Mouse (Mus musculus): ENCODE data around the gene Emilin2. TPM values are rescaled to one million over a fixed set of nuclear protein-coding genes. Genes with fewer than 3 reads are reported as not detected.

Emilin2 gene
- polyA plus RNA-seq, 1 experiment from 2014 or later = 2.7 TPM

DNA sequence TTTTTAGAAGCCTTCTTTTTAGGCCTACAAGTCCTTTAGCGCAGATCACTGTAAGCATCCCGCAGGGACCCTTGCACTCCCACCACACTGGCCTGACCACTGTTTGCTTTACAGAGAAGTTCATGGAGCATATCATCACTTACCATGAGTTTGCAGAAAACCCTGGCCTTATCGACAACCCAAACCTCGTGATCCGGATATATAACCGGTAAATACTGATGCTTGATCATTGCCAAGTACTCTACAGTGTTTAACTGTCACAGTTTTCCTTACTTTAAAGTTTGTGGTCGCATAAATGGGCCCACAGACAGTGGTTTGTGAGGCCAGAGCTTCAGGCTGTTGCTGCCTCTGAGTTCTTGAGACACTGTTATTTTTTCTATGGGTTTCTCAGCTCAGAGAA is 73.3 kb downstream of the Emilin2 start:
- Histone ChIP-seq H3K4me1 (replicated peaks) (no peaks in the 10 kb centered on the region), H3K27ac (no peak overlapping the region), H3K4me3 (replicated peaks) (no peak overlapping the region), H3K4me2 (replicated peaks) (no peak overlapping the region), H3K9ac (no peak overlapping the region), H3K9me3 (no peaks in the 10 kb centered on the region), H3K27me3 (replicated peaks) (no peaks in the 10 kb centered on the region), H3K36me3 (peaks cover 16% of the 10 kb centered on the region; the same call in 1 of the 2 replicates)
- no peak; the same call in 1 of the 2 replicates for ATAC-seq
- WGBS = 92% methylated on average over 7 of the region's 7 CpGs

DNA sequence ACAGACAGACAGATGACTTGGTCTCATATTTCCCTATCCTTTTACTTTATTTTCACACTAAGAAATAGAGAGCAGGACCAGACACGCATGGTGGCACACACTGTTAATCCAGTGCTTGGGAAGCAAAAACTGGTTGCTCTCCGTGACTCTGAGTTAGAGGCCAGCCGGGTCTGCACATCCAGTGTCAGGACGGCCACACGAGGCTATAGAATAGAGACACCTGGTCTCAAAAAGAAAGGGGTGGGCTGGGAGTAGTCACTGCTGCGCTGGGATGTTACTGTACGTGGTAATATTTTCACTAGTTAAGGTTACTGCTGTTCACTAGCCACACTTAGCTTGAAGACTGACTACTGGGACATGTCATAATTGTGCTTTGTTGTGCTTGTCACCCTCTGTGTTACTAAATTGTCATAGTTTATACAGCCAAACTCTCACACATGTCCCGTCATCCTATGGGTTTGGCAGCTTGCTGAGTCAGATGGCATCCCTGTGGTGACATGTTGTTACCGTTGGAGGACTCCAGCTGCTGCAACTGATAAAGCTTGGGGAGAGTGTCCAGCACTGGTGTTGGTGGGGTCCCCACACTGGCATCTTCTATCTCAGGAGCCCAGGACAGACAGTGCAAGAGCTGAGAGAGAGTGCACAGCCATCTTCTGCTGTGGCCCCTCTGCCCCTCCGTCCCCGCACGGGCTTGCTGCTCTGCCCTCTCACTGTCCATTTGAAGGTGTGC is 76.4 kb downstream of the Emilin2 start:
- WGBS = 85% methylated on average over 12 of the region's 12 CpGs
- Histone ChIP-seq H3K4me2 (replicated peaks) (no peak overlapping the region), H3K36me3 (0 out of 2 replicates have a peak, but pooled peaks cover 9% of the 10 kb centered on the region), H3K9me3 (no peaks in the 10 kb centered on the region), H3K27me3 (replicated peaks) (no peaks in the 10 kb centered on the region), H3K27ac (no peak overlapping the region), H3K4me1 (replicated peaks) (no peaks in the 10 kb centered on the region), H3K9ac (no peak overlapping the region), H3K4me3 (replicated peaks) (no peak overlapping the region)
- ATAC-seq = peak; percentile 81

DNA sequence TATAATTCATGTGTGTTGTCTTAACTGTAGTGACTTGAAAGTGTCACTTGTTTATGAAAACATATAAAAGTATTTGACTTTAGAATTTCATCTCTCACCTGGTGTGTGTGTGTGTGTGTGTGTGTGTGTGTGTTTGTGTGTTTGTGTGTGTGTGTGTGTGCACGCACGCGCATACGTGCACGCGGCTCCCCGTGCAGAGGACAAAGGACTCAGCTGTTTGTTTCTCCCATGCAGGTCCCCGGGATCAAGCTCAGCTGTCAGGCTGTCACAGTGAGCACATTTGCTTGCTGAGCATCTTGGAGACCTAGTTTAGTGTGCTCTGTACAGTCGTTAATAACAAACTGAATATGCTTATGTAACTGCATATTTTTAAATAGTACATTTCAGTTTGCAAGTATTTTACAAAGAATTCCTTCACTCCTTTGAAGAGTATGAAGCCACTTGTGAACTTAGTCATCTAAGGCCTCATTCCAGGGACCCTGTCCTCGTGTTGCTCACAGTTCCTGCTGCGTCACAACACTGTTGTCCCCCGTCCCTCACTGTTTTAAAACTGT is 77.7 kb downstream of the Emilin2 start:
- no peak overlapping the region for H3K4me2 ChIP-seq (replicated peaks)
- ATAC-seq = no peak
- peaks cover 9% of the 10 kb centered on the region; the same call in 1 of the 2 replicates for H3K36me3 ChIP-seq
- no peaks in the 10 kb centered on the region for H3K27me3 ChIP-seq (replicated peaks)
- H3K4me1 ChIP-seq (replicated peaks) = no peaks in the 10 kb centered on the region
- H3K9ac ChIP-seq = no peak overlapping the region
- WGBS = 91% methylated on average over 12 of the region's 12 CpGs
- no peak overlapping the region for H3K4me3 ChIP-seq (replicated peaks)
- H3K9me3 ChIP-seq = no peaks in the 10 kb centered on the region
- no peak overlapping the region for H3K27ac ChIP-seq

DNA sequence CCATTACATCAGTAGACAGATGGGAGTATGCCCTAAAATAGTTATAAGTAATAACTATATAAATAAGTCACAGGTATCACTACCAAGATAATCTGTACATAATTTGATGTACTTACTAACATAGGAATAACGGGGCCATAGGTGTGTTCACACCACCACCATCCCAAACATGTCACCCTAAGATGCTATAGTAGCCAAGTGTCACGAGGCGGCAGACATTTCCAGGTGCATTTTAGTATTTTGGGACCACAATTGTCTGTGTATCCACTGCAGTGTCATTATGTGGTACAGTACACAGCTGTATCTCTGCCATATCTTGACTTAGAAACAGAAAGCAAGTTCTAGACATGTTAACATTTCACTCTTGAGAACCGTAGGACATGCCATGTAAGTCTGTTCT is 78.6 kb downstream of the Emilin2 start:
- Histone ChIP-seq H3K4me1 (replicated peaks) (no peaks in the 10 kb centered on the region), H3K36me3 (peaks cover 3% of the 10 kb centered on the region; the same call in 1 of the 2 replicates), H3K27me3 (replicated peaks) (no peaks in the 10 kb centered on the region), H3K4me2 (replicated peaks) (no peak overlapping the region), H3K27ac (no peak overlapping the region), H3K4me3 (replicated peaks) (no peak overlapping the region), H3K9ac (no peak overlapping the region), H3K9me3 (no peaks in the 10 kb centered on the region)
- WGBS = 96% methylated on average over 4 of the region's 4 CpGs
- no peak for ATAC-seq

DNA sequence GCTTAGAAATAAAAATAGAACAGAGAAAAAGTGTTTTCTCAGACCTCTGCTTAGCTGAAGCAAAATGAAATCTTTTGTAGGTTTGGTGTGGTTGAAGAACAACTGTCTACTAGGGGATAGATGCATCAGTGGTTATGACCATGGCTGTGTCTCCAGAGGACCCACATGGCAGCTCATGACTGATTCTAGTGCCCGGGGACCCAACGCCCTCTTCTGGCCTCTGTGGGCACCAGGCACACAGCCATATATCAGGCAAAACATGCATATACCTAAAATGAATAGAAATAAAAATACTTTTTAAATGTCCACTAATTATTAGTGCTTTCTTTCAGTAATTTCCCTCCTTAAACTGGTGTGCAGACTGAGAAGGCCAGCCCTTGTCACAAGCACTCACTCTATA is 79.8 kb downstream of the Emilin2 start:
- Histone ChIP-seq H3K27ac (no peak overlapping the region), H3K36me3 (peaks cover 3% of the 10 kb centered on the region; the same call in 1 of the 2 replicates), H3K4me3 (replicated peaks) (no peak overlapping the region), H3K4me2 (replicated peaks) (no peak overlapping the region), H3K27me3 (replicated peaks) (no peaks in the 10 kb centered on the region), H3K9ac (no peak overlapping the region), H3K4me1 (replicated peaks) (no peaks in the 10 kb centered on the region), H3K9me3 (no peaks in the 10 kb centered on the region)
- WGBS = 87% methylated on average over 2 of the region's 2 CpGs
- ATAC-seq = no peak

DNA sequence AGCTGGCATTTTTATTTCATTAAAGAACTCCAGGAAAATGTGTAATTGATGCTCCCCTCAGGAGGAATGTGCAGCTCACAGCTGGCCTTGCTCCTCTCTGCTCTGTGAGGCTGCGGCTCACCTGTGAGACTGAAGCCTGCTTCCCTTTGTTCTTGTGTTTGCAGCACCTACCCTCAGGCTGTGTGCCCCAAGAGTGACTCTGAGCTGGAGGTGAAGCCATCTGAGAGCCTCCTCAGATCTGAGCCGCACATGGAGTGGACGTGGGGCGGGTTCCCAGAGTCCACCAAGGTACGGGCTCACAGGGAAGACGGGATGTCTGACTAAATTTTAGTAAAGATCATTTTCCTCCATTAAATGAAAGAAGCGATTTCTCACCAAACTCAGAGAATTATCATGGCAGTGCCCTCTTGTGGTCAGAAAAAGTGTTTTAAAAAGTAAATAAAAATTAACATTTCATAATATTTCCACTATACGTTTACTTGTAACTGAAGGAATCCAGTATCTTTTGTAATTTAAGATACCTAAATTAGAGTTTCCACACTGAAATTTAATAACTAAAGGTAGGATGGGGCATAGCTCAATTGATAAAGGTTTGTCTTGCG is 81.6 kb downstream of the Emilin2 start:
- Histone ChIP-seq H3K4me1 (replicated peaks) (no peaks in the 10 kb centered on the region), H3K27me3 (replicated peaks) (no peaks in the 10 kb centered on the region), H3K9me3 (no peaks in the 10 kb centered on the region), H3K36me3 (peaks cover 3% of the 10 kb centered on the region; the same call in 1 of the 2 replicates), H3K9ac (no peak overlapping the region), H3K27ac (no peak overlapping the region), H3K4me3 (replicated peaks) (no peak overlapping the region), H3K4me2 (replicated peaks) (no peak overlapping the region)
- WGBS = 71% methylated on average over 9 of the region's 9 CpGs
- no peak for ATAC-seq

GRCm38 (mm10) chr17:71228651-71229050 is 83.1 kb downstream of the Emilin2 start:
- no peak overlapping the region for H3K27ac ChIP-seq
- WGBS = 77% methylated on average over 7 of the region's 7 CpGs
- peaks cover 3% of the 10 kb centered on the region; the same call in 1 of the 2 replicates for H3K36me3 ChIP-seq
- no peak overlapping the region for H3K9ac ChIP-seq
- no peak overlapping the region for H3K4me3 ChIP-seq (replicated peaks)
- no peak for ATAC-seq
- H3K4me2 ChIP-seq (replicated peaks) = no peak overlapping the region
- no peaks in the 10 kb centered on the region for H3K4me1 ChIP-seq (replicated peaks)
- H3K9me3 ChIP-seq = no peaks in the 10 kb centered on the region
- no peaks in the 10 kb centered on the region for H3K27me3 ChIP-seq (replicated peaks)

- WGBS = 80% methylated on average over 9 of the region's 9 CpGs
- no peaks in the 10 kb centered on the region for H3K4me1 ChIP-seq (replicated peaks)
- no peaks in the 10 kb centered on the region; the same call in 1 of the 2 replicates for H3K36me3 ChIP-seq
Observed at GRCm38 (mm10) chr17:71227128-71227895, 84.5 kb downstream of the Emilin2 start.

DNA sequence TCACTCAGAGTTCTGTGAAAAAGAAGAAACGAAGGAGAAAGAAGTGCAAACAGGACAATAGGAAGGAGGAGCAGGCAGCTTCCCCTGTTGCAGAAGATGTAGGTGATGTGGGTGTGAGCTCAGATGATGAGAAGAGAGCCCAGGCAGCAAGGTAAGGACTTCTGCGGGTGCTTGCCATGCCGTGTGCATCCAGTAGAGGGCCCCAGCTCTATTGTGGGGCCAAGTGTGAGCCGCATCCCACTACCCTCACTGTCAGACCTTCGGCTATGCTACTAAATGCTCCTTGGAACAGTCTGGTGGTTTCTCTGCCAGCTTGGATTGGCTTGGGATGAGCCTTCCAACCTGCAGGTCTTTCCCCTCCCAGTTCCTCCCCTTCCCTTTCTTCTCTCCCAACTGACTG is 86.7 kb downstream of the Emilin2 start:
- no peak overlapping the region for H3K4me2 ChIP-seq (replicated peaks)
- no peaks in the 10 kb centered on the region for H3K9me3 ChIP-seq
- H3K9ac ChIP-seq = no peak overlapping the region
- H3K27me3 ChIP-seq (replicated peaks) = no peaks in the 10 kb centered on the region
- H3K4me1 ChIP-seq (replicated peaks) = no peaks in the 10 kb centered on the region
- no peak overlapping the region for H3K27ac ChIP-seq
- no peak overlapping the region for H3K4me3 ChIP-seq (replicated peaks)
- no peaks in the 10 kb centered on the region; the same call in 1 of the 2 replicates for H3K36me3 ChIP-seq
- WGBS = 53% methylated on average over 5 of the region's 5 CpGs
- no peak for ATAC-seq

More at GRCm38 (mm10) chr17:71227128-71227895, 84.5 kb downstream of the Emilin2 start:
- ATAC-seq = no peak
- Histone ChIP-seq H3K9ac (no peak overlapping the region), H3K27ac (no peak overlapping the region), H3K4me2 (replicated peaks) (no peak overlapping the region), H3K27me3 (replicated peaks) (no peaks in the 10 kb centered on the region), H3K4me3 (replicated peaks) (no peak overlapping the region), H3K9me3 (no peaks in the 10 kb centered on the region)

DNA sequence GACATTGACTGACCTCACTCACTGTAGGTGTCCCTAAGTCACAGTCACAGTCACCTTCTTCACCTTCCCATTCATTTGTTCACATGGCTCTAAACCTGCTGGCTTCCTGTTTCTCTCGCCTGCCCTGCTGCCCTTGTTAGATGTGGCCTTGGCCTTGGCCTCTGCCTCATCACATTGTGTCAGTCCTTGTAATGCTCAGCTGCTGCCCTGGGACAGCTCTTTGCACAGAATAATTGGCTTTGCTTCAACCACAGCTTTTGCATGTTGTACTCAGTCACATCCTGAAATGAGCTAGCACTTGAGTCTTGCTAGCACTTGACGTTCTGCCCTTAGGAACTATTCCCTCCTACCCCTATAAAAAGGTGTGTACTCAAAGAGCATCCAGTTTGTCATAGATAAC is 87.3 kb downstream of the Emilin2 start:
- 66% methylated on average over 2 of the region's 2 CpGs for WGBS
- no peak overlapping the region for H3K4me2 ChIP-seq (replicated peaks)
- no peaks in the 10 kb centered on the region for H3K36me3 ChIP-seq
- H3K9me3 ChIP-seq = no peaks in the 10 kb centered on the region
- H3K4me1 ChIP-seq (replicated peaks) = no peaks in the 10 kb centered on the region
- ATAC-seq = no peak
- no peak overlapping the region for H3K4me3 ChIP-seq (replicated peaks)
- no peak overlapping the region for H3K9ac ChIP-seq
- H3K27ac ChIP-seq = no peak overlapping the region
- no peaks in the 10 kb centered on the region for H3K27me3 ChIP-seq (replicated peaks)

DNA sequence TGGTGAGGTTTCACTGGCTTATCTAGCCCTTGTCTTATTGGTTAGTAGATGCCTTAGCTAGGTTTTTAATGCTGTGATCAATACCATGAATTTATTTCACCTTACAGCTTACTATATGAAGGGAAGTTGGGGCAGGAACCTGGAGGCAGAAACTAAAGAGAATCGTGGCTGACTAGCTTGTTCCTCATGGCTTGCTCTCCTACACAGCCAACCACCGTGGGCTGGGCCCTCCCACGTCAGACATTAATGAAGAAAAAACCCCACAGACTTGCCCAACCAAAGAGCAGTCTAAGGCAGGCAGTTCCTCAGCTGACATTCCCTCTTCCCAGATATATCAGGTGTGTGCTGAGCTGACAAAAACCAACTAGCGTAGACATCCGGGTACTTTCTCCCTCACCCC is 88.1 kb downstream of the Emilin2 start:
- Histone ChIP-seq H3K27ac (no peak overlapping the region), H3K27me3 (replicated peaks) (no peaks in the 10 kb centered on the region)

DNA sequence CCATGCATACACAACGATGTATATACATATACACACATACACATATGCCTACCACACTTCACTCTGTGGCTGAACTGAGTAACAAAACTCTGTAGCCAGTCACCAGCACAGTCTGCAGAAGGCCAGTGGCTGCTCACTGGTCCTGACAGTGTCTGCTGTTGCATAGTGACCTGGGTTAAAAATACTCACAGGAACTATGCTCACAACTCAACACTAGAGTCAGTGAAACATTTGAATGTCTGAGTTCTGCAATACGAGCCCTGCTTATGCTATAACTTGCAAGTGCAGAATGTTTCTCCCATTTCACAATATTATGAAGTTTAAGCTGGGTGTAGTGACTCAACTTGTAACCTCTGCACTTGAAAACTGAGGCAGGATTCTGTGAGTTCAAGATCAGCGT is 90.4 kb downstream of the Emilin2 start:
- no peak overlapping the region for H3K9ac ChIP-seq
- 91% methylated on average over 3 of the region's 3 CpGs for WGBS
- no peak overlapping the region for H3K4me2 ChIP-seq (replicated peaks)
- H3K36me3 ChIP-seq = no peaks in the 10 kb centered on the region
- H3K27me3 ChIP-seq (replicated peaks) = no peaks in the 10 kb centered on the region
- H3K9me3 ChIP-seq = no peaks in the 10 kb centered on the region
- H3K4me3 ChIP-seq (replicated peaks) = no peak overlapping the region
- no peaks in the 10 kb centered on the region for H3K4me1 ChIP-seq (replicated peaks)
- H3K27ac ChIP-seq = no peak overlapping the region
- ATAC-seq = no peak

More for the DNA sequence above, 88.1 kb downstream of the Emilin2 start:
- WGBS = 67% methylated on average over 5 of the region's 5 CpGs
- Histone ChIP-seq H3K4me2 (replicated peaks) (no peak overlapping the region), H3K4me1 (replicated peaks) (no peaks in the 10 kb centered on the region), H3K9ac (no peak overlapping the region), H3K4me3 (replicated peaks) (no peak overlapping the region), H3K36me3 (no peaks in the 10 kb centered on the region), H3K9me3 (no peaks in the 10 kb centered on the region)
- ATAC-seq = no peak
